Mouse (Mus musculus): Measurements from ENCODE around the gene Plg.
A peak's percentile ranks its signal among the peaks of the same experiment; 100 is the strongest.

Plg gene

GRCm38 (mm10) chr17:12387781-12388180 lies 9.4 kb downstream of the Plg start:
- no peak for DNase-seq (ENCODE audit: low spot score)

DNA sequence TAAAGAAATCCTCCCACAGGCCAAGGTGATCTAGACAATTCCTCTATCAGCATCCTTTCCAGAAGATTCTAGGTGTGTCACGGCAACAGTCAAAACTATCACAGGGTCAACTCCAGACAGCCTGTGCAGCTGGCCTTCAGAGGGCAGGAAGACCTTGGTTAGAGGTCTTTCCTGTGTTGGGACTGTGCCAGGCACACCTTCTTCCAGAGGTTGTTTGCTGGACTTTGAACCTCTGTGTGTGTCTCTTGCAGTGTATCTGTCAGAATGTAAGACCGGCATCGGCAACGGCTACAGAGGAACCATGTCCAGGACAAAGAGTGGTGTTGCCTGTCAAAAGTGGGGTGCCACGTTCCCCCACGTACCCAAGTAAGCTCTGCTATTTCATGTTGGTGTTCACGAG lies 9.8 kb downstream of the Plg start:
- no peak for DNase-seq (ENCODE audit: low spot score)

DNA sequence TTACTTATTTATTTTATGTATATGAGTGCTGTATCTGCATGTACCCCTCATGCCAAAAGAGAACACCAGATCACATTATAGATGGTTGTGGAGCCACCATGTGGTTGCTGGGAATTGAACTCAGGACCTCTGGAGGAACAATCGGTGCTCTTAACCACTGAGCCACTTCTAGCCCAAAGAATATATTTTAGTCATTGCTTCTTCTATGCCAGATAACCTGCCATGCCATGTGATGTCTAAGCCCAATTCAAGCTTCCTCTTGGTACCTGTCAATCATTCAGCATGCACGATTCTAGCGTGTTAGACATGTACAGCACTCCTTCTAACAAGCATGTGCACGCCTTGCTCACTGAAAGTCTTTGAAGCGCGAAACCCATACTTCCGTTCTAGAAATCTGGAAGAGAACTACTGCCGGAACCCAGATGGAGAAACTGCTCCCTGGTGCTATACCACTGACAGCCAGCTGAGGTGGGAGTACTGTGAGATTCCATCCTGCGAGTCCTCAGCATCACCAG lies 17.8 kb downstream of the Plg start:
- DNase-seq (ENCODE audit: low spot score), result no peak

DNA sequence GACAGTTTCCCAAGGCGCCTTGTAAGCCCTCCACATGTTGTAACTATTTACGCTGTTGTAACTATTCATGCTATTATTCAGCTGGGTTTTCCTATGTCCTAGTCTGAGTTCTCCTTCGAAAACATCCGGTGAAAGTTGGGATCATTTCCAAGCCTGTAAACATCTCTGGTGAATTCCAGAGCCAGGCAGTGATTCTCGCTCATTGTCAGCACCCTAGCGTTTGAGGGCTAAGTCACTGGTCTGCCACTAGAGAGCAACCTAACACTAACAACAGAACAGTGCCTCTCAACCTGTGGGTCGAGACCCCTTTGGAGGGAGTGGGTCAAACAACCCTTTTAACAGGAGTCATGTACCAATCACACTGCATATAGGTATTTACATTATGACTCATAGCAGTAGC lies 25.0 kb downstream of the Plg start:
- no peak for DNase-seq (ENCODE audit: low spot score)

- DNase-seq (ENCODE audit: low spot score), result no peak
Measured at GRCm38 (mm10) chr17:12409346-12409944, 31.0 kb downstream of the Plg start.

GRCm38 (mm10) chr17:12412181-12412890 lies 33.9 kb downstream of the Plg start:
- peak; percentile 48 for DNase-seq (ENCODE audit: low spot score)

GRCm38 (mm10) chr17:12412891-12413237 lies 34.5 kb downstream of the Plg start:
- DNase-seq (ENCODE audit: low spot score), result no peak

- DNase-seq (ENCODE audit: low spot score), result peak; percentile 16
Measured at GRCm38 (mm10) chr17:12415031-12415735, 36.8 kb downstream of the Plg start.

DNA sequence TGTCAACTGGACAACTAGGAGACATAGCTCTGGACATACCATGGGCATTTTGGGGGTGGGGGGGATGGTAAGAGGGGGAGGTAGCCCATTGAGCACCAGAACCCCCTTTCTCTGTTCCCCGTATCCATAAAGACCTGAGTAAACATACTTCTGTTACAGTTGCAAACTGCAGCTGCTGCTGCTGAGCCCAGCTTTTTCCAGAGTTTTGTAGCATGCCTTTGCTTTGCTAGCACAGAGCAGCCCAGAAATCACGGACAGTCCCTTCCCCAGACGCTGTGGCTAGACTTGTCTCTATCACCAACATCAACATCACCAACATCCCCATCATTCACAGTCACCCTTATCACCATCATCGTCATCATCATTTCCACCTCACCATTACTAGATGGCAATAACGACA lies 37.3 kb downstream of the Plg start:
- DNase-seq (ENCODE audit: low spot score), result no peak

- peak; percentile 84 for DNase-seq (ENCODE audit: low spot score)
Measured at GRCm38 (mm10) chr17:12416250-12416895, 38.0 kb downstream of the Plg start.

GRCm38 (mm10) chr17:12419491-12420079 lies 41.2 kb downstream of the Plg start:
- no peak for DNase-seq (ENCODE audit: low spot score)

DNA sequence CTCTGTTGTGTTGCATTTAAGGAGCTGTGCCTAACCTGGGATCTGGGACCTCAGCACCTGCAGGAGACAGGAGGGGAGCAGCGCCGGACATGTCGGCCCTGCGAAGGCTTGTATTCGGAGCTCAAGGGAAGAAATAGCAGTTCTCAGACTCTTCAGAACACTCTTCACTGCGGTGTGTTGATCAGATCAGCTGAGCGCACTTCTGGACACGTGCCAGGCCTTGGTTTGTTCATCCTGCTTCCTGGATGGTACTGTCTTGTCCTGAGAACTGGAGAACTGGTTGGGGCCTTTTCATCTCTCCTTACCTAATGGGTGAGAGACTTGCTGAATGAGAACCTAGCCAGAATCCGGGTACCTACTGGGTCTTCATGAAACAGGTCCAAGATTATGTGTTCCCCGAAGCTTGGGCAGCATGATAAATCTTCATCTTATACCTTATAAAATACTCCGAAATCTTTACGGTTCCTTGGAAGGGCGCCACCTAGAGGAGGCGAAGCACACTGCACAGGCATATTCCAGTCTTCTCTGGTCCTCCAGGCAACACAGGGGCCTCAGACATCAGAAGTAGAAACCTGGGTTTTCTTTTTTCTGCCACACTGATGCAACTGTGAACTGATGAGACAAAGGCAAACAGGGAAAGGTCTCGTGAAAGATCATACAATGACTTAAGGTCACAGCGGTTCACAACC lies 42.6 kb downstream of the Plg start:
- no peak for DNase-seq (ENCODE audit: low spot score)

DNA sequence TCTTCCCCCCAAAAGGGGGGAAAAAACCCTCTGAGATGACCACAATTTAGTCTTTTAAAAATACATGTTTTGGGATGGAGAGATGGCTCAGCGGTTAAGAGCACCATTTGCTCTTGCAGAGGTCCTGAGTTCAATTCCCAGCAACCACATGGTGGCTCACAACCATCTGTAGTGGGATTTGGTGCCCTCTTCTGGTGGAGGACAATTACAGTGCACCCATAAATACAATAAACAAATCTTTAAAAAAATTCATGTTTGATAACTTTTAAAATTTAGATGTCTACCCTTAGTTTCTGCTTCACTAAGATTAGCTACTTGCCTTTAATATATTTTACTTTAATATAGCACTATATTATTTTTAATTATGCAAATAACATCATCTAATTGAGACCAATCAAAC lies 43.7 kb downstream of the Plg start:
- no peak for DNase-seq (ENCODE audit: low spot score)

- DNase-seq (ENCODE audit: low spot score), result no peak
Measured at GRCm38 (mm10) chr17:12427156-12427555, 48.7 kb downstream of the Plg start.

DNA sequence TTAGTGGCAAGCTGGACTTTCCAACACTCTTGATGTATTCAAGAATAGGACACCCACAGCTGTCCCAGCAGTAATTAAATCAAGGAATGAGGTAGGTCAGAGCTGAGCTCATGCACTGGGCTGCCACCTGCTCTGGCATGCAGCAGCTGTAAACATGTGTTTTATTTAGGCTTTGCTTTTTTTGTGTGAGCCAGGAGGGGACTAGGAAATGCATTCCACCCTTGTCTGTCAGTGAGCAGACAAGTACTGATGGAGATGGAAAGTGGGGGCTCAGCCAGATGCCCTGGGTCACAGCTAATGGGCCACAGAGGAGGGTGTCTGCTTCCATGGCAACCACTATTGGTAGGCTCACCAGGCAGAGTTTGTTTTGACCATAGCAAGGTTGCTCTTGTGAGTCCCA lies 50.0 kb downstream of the Plg start:
- no peak for DNase-seq (ENCODE audit: low spot score)

GRCm38 (mm10) chr17:12431707-12432106 lies 53.3 kb downstream of the Plg start:
- no peak for DNase-seq (ENCODE audit: low spot score)

GRCm38 (mm10) chr17:12437771-12438170 lies 59.4 kb downstream of the Plg start:
- no peak for DNase-seq (ENCODE audit: low spot score)

DNA sequence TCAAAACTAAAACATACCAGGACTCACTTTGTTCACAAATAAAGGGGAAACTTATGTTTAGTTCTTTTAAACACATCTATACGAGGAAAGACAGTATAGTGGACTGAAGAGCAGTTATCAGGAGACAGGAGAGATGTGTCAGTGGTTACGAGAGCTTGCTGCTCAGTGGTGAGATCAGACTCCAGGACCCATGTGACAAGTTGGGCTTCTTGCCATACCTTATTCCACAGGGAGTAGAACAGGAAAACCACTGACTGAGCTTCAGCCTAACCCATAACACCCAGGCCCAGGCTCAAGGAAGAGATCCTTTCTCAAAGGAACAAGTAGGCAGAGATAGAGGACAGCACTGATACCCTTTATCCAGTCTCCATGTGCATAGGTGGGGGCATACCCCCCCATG lies 66.2 kb downstream of the Plg start:
- DNase-seq (ENCODE audit: low spot score), result no peak

DNA sequence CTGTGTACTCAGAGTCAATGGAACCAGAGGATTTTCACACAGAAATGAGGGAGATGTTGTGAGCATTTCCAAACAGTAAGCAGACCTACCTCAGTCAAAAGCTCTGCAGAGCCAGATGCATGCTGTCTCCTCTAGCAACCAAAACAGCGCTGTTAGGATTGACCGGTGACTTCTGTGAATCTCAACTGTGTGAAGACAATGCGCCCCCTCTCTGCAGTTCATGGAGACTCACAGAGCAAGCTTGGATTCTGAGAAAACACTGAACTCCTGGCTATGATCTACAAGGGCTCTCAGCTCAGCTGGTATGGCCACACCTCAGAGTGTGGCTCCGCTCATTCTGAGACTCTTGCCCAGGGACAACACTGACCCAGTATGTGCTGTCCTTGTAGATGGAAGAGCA lies 72.8 kb downstream of the Plg start:
- DNase-seq (ENCODE audit: low spot score), result no peak

- peak; percentile 63 for DNase-seq (ENCODE audit: low spot score)
Measured at GRCm38 (mm10) chr17:12452862-12453531, 74.6 kb downstream of the Plg start.

- DNase-seq (ENCODE audit: low spot score), result no peak
Measured at GRCm38 (mm10) chr17:12453691-12454090, 75.3 kb downstream of the Plg start.
